Mouse (Mus musculus) right cerebral cortex, postnatal 4 days (tissue): ENCODE measurements around the gene Prdm16.

Experiments
- DNase-seq: peaks from one replicate; pipeline ENCODE4 v3.0.0-alpha.2; 2022

Gene Prdm16

GRCm38 (mm10) chr4:154371542-154372247, 265.0 kb downstream of the Prdm16 start:
- DNase-seq = no peak

GRCm38 (mm10) chr4:154370841-154371240, 265.8 kb downstream of the Prdm16 start:
- DNase-seq = no peak

- no peak for DNase-seq
These were observed 267.6 kb downstream of the Prdm16 start for GRCm38 (mm10) chr4:154369089-154369488.

- no peak for DNase-seq
These were observed 269.8 kb downstream of the Prdm16 start for GRCm38 (mm10) chr4:154366836-154367235.

- DNase-seq = no peak
These were observed 271.9 kb downstream of the Prdm16 start for GRCm38 (mm10) chr4:154364752-154365151.

GRCm38 (mm10) chr4:154360850-154361249, 275.8 kb downstream of the Prdm16 start:
- no peak for DNase-seq

- DNase-seq = no peak
These were observed 276.2 kb downstream of the Prdm16 start for GRCm38 (mm10) chr4:154360441-154360840.

- no peak for DNase-seq
These were observed 276.8 kb downstream of the Prdm16 start for GRCm38 (mm10) chr4:154359762-154360300.

- DNase-seq = no peak
These were observed 277.9 kb downstream of the Prdm16 start for GRCm38 (mm10) chr4:154358816-154359215.

- DNase-seq = no peak
These were observed 278.3 kb downstream of the Prdm16 start for GRCm38 (mm10) chr4:154358370-154358769.

GRCm38 (mm10) chr4:154355408-154355807, 281.3 kb downstream of the Prdm16 start:
- peak; percentile 24 for DNase-seq

GRCm38 (mm10) chr4:154352246-154352645, 284.4 kb downstream of the Prdm16 start:
- no peak for DNase-seq

- DNase-seq = no peak
These were observed 288.4 kb downstream of the Prdm16 start for GRCm38 (mm10) chr4:154348197-154348786.

GRCm38 (mm10) chr4:154346731-154347522, 289.7 kb downstream of the Prdm16 start:
- no peak for DNase-seq

- DNase-seq = no peak
These were observed 300.0 kb downstream of the Prdm16 start for GRCm38 (mm10) chr4:154336650-154337049.

- DNase-seq = peak; percentile 30
These were observed 300.9 kb downstream of the Prdm16 start, which contains the start of gene B230104I21Rik for GRCm38 (mm10) chr4:154335761-154336160. B230104I21Rik (plus strand) TSS chr4:154336127.

- no peak for DNase-seq
These were observed 301.8 kb downstream of the Prdm16 start for GRCm38 (mm10) chr4:154334699-154335402.

- DNase-seq = no peak
These were observed 303.4 kb downstream of the Prdm16 start for GRCm38 (mm10) chr4:154333300-154333699.

- no peak for DNase-seq
These were observed 305.4 kb downstream of the Prdm16 start for GRCm38 (mm10) chr4:154331271-154331670.

GRCm38 (mm10) chr4:154330001-154330400, 306.7 kb downstream of the Prdm16 start:
- DNase-seq = no peak

- peak; percentile 77 for DNase-seq
These were observed 307.8 kb downstream of the Prdm16 start for GRCm38 (mm10) chr4:154328836-154329235.

GRCm38 (mm10) chr4:154328431-154328830, 308.2 kb downstream of the Prdm16 start:
- no peak for DNase-seq

GRCm38 (mm10) chr4:154325410-154325809, 311.3 kb downstream of the Prdm16 start:
- DNase-seq = no peak
